Mouse (Mus musculus) hindbrain, embryonic 13.5 days (tissue): ENCODE data around the gene Vmn2r50. TPM values are rescaled to one million over a fixed set of nuclear protein-coding genes. Genes with fewer than 3 reads are reported as not detected.
"Not testable (repeated sequence)": the region's sequence is repeated elsewhere in the genome, so short reads cannot be mapped to it uniquely, and the experiment has no call there.

Experiments used
- ATAC-seq: fragments of 200-750 bp; cut with Nextera tagmentation; 2 replicates; pipeline ENCODE4 v1.8.0; 2017; ENCODE audit warnings: moderate TSS enrichment; ENCODE audit not compliant: low FRiP score
- H3K27ac ChIP-seq: fragments of 300-500 bp; sonication (generic); 2 replicates; pipeline ENCODE4 v1.5.1; 2015; ENCODE audit warnings: inconsistent platforms, mild to moderate bottlenecking, moderate library complexity
- H3K27me3 ChIP-seq: fragments of 300-500 bp; sonication (generic); 2 replicates; pipeline ENCODE4 v1.6.1; 2015; ENCODE audit warnings: mild to moderate bottlenecking, inconsistent platforms
- H3K36me3 ChIP-seq: fragments of 300-500 bp; sonication (generic); 2 replicates; pipeline ENCODE4 v1.6.1; 2015; ENCODE audit warnings: mild to moderate bottlenecking, inconsistent platforms
- H3K4me1 ChIP-seq: fragments of 300-500 bp; sonication (generic); replicated peaks from 2 replicates; pipeline ENCODE4 v1.6.1; 2015; ENCODE audit warnings: inconsistent platforms
- H3K4me2 ChIP-seq: fragments of 300-500 bp; sonication (generic); 2 replicates; pipeline ENCODE4 v1.6.1; 2015; ENCODE audit warnings: inconsistent platforms, mild to moderate bottlenecking, moderate library complexity
- H3K4me3 ChIP-seq: fragments of 300-500 bp; sonication (generic); 2 replicates; pipeline ENCODE4 v1.5.1; 2015; ENCODE audit warnings: mild to moderate bottlenecking, inconsistent platforms
- H3K9ac ChIP-seq: fragments of 300-500 bp; sonication (generic); 2 replicates; pipeline ENCODE4 v1.6.1; 2015; ENCODE audit warnings: mild to moderate bottlenecking, inconsistent platforms
- H3K9me3 ChIP-seq: fragments of 300-500 bp; sonication (generic); 2 replicates; pipeline ENCODE4 v1.6.1; 2016; ENCODE audit warnings: inconsistent platforms
- WGBS: fragments of 180-500 bp; shearing (Covaris S2); methylation state at CpG from one replicate; pipeline ENCODE4 v1.1.7; 2015; 5-methylcytosine and 5-hydroxymethylcytosine counted together
- polyA plus RNA-seq: library from polyadenylated mRNA; unstranded; fragments of >200 nt; fragmentation: Nextera tagmentation; extraction: Ambion mirVana; gene quantifications from 2 replicates; pipeline ENCODE4 v1.2.1, GENCODE M21; 2015

The Vmn2r50 gene
- polyA plus RNA-seq = not detected in 2 replicates

DNA sequence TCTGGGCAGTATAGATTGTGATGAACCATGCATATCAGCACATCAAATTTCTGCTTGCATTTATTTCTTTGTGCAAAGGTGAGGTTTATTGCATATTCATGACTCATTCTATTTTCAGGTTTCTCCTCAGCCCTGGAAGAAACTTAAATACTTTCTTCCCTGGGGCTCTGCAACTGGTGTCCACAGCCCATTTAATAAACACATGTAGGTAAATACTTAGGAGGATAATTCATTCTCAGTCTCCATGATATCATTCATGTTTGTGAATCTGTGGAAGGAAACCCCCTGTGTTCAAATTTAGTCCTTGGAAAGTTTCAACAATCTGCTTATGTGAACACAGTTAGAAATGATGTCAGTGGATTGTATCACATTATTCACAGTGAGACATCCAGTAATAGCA is at the start of gene Vmn2r50:
Gene Vmn2r50 (minus strand): TSS at position 101 of the 400 bp plus-strand sequence.
- not testable (repeated sequence) for H3K4me1 ChIP-seq, H3K27ac ChIP-seq, ATAC-seq, H3K27me3 ChIP-seq, H3K9me3 ChIP-seq, H3K36me3 ChIP-seq, H3K4me3 ChIP-seq, H3K4me2 ChIP-seq, H3K9ac ChIP-seq

DNA sequence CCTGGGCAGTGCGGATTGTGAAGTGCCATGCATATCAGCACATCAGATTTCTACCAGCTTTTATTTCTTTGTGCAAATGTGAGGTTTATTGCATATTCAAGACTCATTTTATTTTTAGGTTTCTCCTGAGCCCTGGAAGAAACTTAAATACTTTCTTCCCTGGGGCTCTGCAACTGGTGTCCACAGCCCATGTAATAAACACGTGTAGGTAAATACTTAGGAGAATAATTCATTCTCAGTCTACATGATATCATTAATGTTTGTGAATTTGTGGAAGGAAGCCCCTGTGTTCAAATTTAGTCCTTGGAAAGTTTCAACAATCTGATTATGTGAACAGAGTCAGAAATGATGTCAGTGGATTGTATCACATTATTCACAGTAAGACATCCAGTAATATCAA is 60.9 kb downstream of the Vmn2r50 start, which contains the start of gene Vmn2r49:
Gene Vmn2r49 (minus strand): TSS at position 101 of the 400 bp plus-strand sequence.
- 80% methylated on average over 1 of the region's 2 CpGs for WGBS
- H3K9ac ChIP-seq = not testable (repeated sequence)

More for the DNA sequence above, 60.9 kb downstream of the Vmn2r50 start, which contains the start of gene Vmn2r49:
- not testable (repeated sequence) for H3K27me3 ChIP-seq, H3K36me3 ChIP-seq, H3K4me1 ChIP-seq, H3K9me3 ChIP-seq, H3K4me3 ChIP-seq, ATAC-seq, H3K4me2 ChIP-seq, H3K27ac ChIP-seq

Other genes starting within 250 kb of the Vmn2r50 start
- gene Vmn2r47, start 212.0 kb downstream of the Vmn2r50 start, polyA plus RNA-seq = not detected in 2 replicates
- gene Vmn2r48, start 99.7 kb downstream of the Vmn2r50 start, polyA plus RNA-seq = not detected in 2 replicates
- gene Vmn2r49, start 61.0 kb downstream of the Vmn2r50 start, polyA plus RNA-seq = not detected in 2 replicates
- gene Vmn2r51, start 52.4 kb upstream of the Vmn2r50 start, polyA plus RNA-seq = not detected in 2 replicates
- gene Vmn2r52, start 123.3 kb upstream of the Vmn2r50 start, polyA plus RNA-seq = not detected in 2 replicates
- not detected in 2 replicates for gene Vmn1r66, start 224.7 kb upstream of the Vmn2r50 start, polyA plus RNA-seq